Mouse (Mus musculus) cerebellum, adult 2 months (tissue): Measurements from ENCODE around the gene Edn2. TPM values are rescaled to one million over a fixed set of nuclear protein-coding genes. Genes with fewer than 3 reads are reported as not detected.

Source experiments
- DNase-seq, 2 experiments: peaks; one replicate each; pipeline ENCODE4 v3.0.0; 2021
- H3K27ac ChIP-seq: fragments of 200-500 bp; 2 replicates; pipeline ENCODE4 v1.5.1; 2012; ENCODE audit warnings: low read length, control low read depth, inconsistent platforms; ENCODE audit not compliant: insufficient read depth
- H3K27me3 ChIP-seq: fragments of 200-500 bp; 2 replicates; pipeline ENCODE4 v1.6.1; 2012; ENCODE audit warnings: inconsistent platforms, mild to moderate bottlenecking, low read length, moderate library complexity; ENCODE audit not compliant: control insufficient read depth, insufficient read depth
- H3K4me1 ChIP-seq: fragments of 200-500 bp; 2 replicates; pipeline ENCODE4 v1.6.1; 2011; ENCODE audit warnings: low read length; ENCODE audit not compliant: control insufficient read depth, insufficient read depth
- H3K4me3 ChIP-seq: fragments of 200-500 bp; replicated peaks from 2 replicates; pipeline ENCODE3; 2011; ENCODE audit warnings: mild to moderate bottlenecking, low read depth, low read length, control low read depth; ENCODE audit not compliant: insufficient read depth
- CTCF ChIP-seq: fragments of 200-500 bp; IDR thresholded peaks from 2 replicates; pipeline ENCODE4 v1.5.1; 2011; ENCODE audit warnings: low read depth, mild to moderate bottlenecking, control low read depth, low read length, moderate library complexity, borderline replicate concordance; ENCODE audit not compliant: insufficient read depth
- POLR2A ChIP-seq: fragments of 200-500 bp; IDR thresholded peaks from 2 replicates; pipeline ENCODE4 v1.6.1; 2011; ENCODE audit warnings: low read length, control low read depth, borderline replicate concordance; ENCODE audit not compliant: insufficient read depth
- WGBS: fragments of 180-500 bp; shearing (Covaris S2); methylation state at CpG from one replicate; pipeline ENCODE4 v1.1.7; 2018; 5-methylcytosine and 5-hydroxymethylcytosine counted together
- polyA plus RNA-seq: library from polyadenylated mRNA; depleted of rRNA; stranded (reverse); fragments of >200 nt; gene quantifications from 2 replicates; pipeline ENCODE4 v1.2.3, GENCODE M21; 2012

The Edn2 gene
- polyA plus RNA-seq, 1 experiment = 0.11 TPM

- no peak for DNase-seq
- no peaks in the 10 kb centered on the region; the same call in 1 of the 2 replicates for H3K27me3 ChIP-seq
- peaks cover 34% of the 10 kb centered on the region for H3K4me1 ChIP-seq
- 63% methylated on average over 8 of the region's 8 CpGs for WGBS
- TF ChIP-seq CTCF = no peak
- TF ChIP-seq POLR2A = no peak
- H3K27ac ChIP-seq = no peak overlapping the region
- no peak overlapping the region for H3K4me3 ChIP-seq
These were observed 1.6 kb downstream of the Edn2 start for GRCm38 (mm10) chr4:120162586-120162985.

DNA sequence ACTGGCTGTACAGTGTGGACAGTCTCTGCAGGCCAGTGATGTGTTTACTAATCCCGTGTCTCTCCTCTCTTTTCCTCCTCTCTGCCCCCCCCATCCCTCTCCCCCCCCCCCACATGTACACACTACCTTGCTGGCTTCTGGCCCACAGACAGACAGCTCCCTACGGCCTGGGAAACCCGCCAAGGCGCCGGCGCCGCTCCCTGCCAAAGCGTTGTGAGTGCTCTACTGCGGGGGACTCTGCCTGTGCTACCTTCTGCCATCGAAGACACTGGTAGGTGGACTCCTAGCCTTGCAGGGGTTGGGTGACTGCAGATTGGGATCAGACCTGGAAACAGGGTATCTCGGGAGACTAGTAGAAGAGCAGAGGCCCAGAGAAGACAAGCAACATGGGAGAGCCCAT, 2.2 kb downstream of the Edn2 start:
- peak; percentile 88 to 91 for DNase-seq
- H3K27me3 ChIP-seq = no peaks in the 10 kb centered on the region; the same call in 1 of the 2 replicates
- TF ChIP-seq CTCF = no peak
- no peak for TF ChIP-seq POLR2A
- H3K4me1 ChIP-seq = peaks cover 32% of the 10 kb centered on the region
- H3K4me3 ChIP-seq = no peak overlapping the region
- WGBS = 1% methylated on average over 11 of the region's 11 CpGs
- no peak overlapping the region for H3K27ac ChIP-seq

- Histone ChIP-seq H3K27ac (no peak overlapping the region), H3K4me1 (peaks cover 25% of the 10 kb centered on the region), H3K27me3 (no peaks in the 10 kb centered on the region; the same call in 1 of the 2 replicates), H3K4me3 (no peak overlapping the region)
- TF ChIP-seq CTCF (no peak), POLR2A (no peak)
- 59% methylated on average over 5 of the region's 5 CpGs for WGBS
- DNase-seq = no peak
These were observed 3.3 kb downstream of the Edn2 start for GRCm38 (mm10) chr4:120164316-120164715.

GRCm38 (mm10) chr4:120167778-120168177, 6.8 kb downstream of the Edn2 start:
- TF ChIP-seq POLR2A = no peak
- TF ChIP-seq CTCF = no peak
- Histone ChIP-seq H3K27me3 (no peaks in the 10 kb centered on the region; the same call in 1 of the 2 replicates), H3K4me1 (peaks cover 14% of the 10 kb centered on the region), H3K27ac (no peak overlapping the region), H3K4me3 (no peak overlapping the region)
- no peak for DNase-seq
- 92% methylated on average over 6 of the region's 6 CpGs for WGBS

DNA sequence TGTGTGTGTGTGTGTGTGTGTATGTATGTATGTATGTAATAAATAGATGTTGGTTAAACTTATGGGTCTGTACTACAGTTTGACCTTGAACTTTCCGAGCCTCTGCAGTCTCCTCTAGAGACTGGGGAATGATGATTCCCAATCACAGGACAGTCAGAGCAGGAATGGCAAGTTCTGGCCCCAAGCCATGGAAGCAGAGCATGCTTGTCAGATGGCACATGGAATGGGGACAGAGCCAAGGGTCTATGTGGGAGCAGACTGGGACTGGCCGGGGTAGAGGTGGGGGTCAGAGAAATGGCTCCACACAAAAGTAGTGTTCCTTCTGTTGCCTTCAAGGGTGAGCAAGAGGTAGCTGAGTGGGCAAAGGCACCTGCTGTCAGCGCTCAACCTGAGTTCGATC, 7.3 kb downstream of the Edn2 start:
- DNase-seq = no peak
- TF ChIP-seq POLR2A = no peak
- no peak for TF ChIP-seq CTCF
- Histone ChIP-seq H3K4me1 (peaks cover 9% of the 10 kb centered on the region), H3K27ac (no peak overlapping the region), H3K4me3 (no peak overlapping the region), H3K27me3 (no peaks in the 10 kb centered on the region; the same call in 1 of the 2 replicates)
- WGBS = 78% methylated on average over 4 of the region's 4 CpGs

- TF ChIP-seq CTCF (no peak), POLR2A (no peak)
- no peaks in the 10 kb centered on the region; the same call in 1 of the 2 replicates for H3K27me3 ChIP-seq
- H3K4me1 ChIP-seq = no peaks in the 10 kb centered on the region
- H3K4me3 ChIP-seq = no peak overlapping the region
- WGBS = 83% methylated on average over 9 of the region's 9 CpGs
- no peak overlapping the region for H3K27ac ChIP-seq
- no peak for DNase-seq
These were observed 9.5 kb downstream of the Edn2 start for GRCm38 (mm10) chr4:120170387-120170936.

- no peak overlapping the region for H3K27ac ChIP-seq
- no peaks in the 10 kb centered on the region for H3K4me1 ChIP-seq
- no peaks in the 10 kb centered on the region for H3K27me3 ChIP-seq
- TF ChIP-seq CTCF (no peak), POLR2A (no peak)
- DNase-seq = peak in 1 of 2 experiments; percentile 24
- H3K4me3 ChIP-seq = no peak overlapping the region
- 70% methylated on average over 7 of the region's 7 CpGs for WGBS
These were observed 11.2 kb downstream of the Edn2 start for GRCm38 (mm10) chr4:120172050-120172684.

DNA sequence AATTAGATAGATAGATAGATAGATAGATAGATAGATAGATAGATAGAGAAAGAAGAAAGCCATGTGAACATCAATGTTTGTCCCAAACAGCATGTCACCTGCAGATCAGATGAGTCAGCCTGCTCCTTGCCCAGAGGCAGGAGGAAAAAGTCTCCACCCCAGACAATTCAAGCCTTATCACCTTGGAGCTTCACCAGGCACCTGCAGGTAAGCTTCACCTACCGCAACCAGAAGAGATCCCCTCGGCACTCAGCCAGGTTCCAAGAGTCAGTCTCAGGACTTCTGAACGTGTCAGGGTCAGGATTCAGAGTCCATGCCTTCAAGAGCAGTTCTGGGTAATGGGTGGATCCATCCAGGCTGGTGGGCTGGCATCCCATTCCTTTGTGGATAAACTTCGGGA, 18.1 kb downstream of the Edn2 start:
- 94% methylated on average over 4 of the region's 4 CpGs for WGBS
- Histone ChIP-seq H3K4me1 (no peaks in the 10 kb centered on the region), H3K27ac (no peak overlapping the region), H3K4me3 (no peak overlapping the region), H3K27me3 (no peaks in the 10 kb centered on the region)
- no peak for DNase-seq
- TF ChIP-seq CTCF (no peak), POLR2A (no peak)
